Mouse (Mus musculus) layer of hippocampus, postnatal 25 days (tissue): ENCODE measurements at regions not wholly inside any gene's neighbourhood (a gene's known extent, or its start where the extent isn't known, plus 50 kb on each side); places are given as distances from the start of the nearest gene placed in this dataset.

Source experiments
- DNase-seq, 2 experiments: peaks; one replicate each; pipeline ENCODE4 v3.0.0; 2022; ENCODE audit warnings: mixed read lengths in 2 of 2, low spot score in 1 of 2; ENCODE audit errors: extremely low spot score in 1 of 2

GRCm38 (mm10) chr12:79890887-79891286 is 221.9 kb downstream of the Zfp36l1 start:
- DNase-seq = no peak

DNA sequence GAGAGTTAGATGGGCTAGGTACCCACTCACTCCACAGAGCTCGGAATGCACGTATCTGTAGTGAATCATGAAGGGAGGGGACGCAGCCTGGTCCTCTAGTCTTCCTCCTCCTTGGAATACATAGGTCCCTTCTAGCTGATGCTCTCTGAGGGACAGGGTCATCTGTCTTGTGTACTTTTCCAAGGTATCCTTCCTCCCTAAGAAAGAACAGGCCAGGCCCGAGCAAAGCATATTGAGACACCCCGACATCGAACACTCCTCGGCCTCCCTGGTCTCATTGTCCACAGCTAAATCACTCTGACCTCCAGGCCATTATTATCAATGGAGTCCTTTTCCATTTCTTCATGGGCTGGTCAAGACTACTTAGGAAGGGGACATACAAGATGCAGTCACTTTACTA is 222.5 kb downstream of the Zfp36l1 start:
- no peak for DNase-seq

DNA sequence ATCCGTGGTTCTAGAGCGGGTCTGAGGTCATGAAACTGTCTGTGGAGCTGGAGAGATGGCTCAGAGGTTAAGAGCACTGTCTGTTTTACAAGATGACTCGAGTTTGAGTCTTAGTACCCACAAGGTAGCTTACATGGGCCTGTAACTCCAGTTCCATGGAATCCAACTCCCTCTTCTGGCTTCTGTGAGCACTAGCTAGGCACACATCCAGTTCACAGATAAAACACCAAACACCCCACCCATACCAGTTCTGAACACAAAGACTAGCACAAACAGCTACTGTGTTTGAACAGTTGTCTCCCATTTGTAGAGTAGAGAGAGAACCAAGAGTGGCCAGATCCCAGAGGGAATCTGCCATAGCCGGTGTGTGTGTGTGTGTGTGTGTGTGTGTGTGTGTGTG is 224.0 kb downstream of the Zfp36l1 start:
- no peak for DNase-seq

- no peak for DNase-seq
Observed at GRCm38 (mm10) chr12:79888086-79888485, 224.7 kb downstream of the Zfp36l1 start.

GRCm38 (mm10) chr12:79887225-79887886 is 225.5 kb downstream of the Zfp36l1 start:
- DNase-seq = no peak

GRCm38 (mm10) chr12:79886494-79886893 is 226.3 kb downstream of the Zfp36l1 start:
- no peak for DNase-seq

GRCm38 (mm10) chr12:79885286-79885685 is 227.5 kb downstream of the Zfp36l1 start:
- no peak for DNase-seq

DNA sequence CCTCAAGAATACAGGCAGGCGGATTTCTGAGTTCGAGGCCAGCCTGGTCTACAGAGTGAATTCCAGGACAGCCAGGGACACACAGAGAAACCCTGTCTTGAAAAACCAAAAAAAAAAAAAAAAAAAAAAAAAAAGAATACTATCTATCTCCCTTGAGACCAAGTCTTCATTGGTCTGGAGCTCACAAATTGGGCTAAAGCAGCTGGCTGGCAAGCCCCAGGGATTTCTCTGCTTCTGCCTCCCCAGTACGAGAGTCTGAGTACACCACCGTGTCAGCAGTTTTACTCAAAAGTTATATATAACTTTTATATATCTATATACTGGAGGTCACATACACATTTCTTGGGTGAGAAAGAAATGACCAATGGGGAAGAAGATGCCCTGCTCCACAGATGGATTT is 229.2 kb downstream of the Zfp36l1 start:
- DNase-seq = no peak

DNA sequence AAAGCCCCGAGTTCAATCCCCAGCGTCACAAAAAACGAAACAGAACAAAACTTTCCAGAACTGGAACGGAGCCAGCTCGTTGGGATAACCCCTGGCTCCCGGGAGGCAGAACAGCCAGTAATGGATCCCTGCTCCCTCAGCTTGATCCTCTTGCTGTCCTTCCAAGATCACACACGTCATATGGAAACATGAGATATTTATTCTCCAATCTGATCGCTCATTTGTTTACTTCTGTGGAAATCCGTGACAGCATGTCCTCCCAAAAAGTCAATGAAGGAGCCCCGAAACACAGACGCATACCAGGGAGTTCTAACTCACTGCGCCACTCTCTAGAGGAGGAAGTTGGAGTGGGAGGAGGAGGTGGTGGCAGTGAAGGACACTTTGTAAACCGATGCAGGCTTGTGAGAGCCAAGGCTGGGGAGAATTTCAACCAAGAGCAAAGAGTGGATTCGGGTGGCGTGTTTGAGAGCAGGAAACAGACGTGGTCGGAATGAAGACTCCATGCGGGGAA is 232.0 kb downstream of the Zfp36l1 start:
- DNase-seq = no peak

GRCm38 (mm10) chr12:79880346-79880745 is 232.5 kb downstream of the Zfp36l1 start:
- no peak for DNase-seq

GRCm38 (mm10) chr12:79879918-79880273 is 232.9 kb downstream of the Zfp36l1 start:
- no peak for DNase-seq

- DNase-seq = no peak
Observed at GRCm38 (mm10) chr12:79879093-79879917, 233.5 kb downstream of the Zfp36l1 start.

DNA sequence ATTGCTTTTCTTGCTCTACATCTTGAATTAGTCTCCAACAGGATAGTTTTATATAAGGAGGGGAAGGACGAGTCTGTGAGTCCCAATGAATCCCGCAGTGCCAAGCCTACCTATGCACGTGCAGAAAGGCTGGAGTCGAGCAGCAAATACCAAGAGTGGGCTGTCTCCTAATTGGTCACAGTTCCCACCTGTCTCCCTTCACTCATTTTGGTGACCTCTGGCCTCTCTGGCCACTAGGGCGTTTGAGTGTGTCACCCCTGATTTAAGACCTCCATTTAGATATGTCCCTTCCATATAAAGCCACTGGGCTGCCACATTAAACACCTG is 234.1 kb downstream of the Zfp36l1 start:
- DNase-seq = no peak

GRCm38 (mm10) chr12:79878163-79878562 is 234.7 kb downstream of the Zfp36l1 start:
- DNase-seq = no peak

DNA sequence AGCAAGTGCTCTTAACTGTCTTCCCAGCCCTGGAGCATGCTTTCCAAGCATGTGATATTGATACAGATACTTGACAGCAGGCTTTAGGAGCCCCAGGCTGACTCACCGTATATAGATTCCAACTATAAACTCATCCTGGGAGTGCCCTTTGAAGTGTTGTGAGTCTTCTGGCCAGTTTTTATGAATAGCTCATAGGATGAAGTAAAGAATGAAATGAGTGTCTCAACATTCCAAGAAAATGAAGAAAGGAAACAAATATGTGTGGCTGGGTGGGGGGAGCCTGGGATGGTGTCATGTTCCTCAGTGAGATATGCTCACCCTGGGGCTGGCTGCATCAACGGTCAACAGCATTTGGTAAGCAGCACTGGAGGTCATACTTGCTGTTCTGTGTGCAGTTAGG is 238.5 kb downstream of the Zfp36l1 start:
- DNase-seq = no peak

DNA sequence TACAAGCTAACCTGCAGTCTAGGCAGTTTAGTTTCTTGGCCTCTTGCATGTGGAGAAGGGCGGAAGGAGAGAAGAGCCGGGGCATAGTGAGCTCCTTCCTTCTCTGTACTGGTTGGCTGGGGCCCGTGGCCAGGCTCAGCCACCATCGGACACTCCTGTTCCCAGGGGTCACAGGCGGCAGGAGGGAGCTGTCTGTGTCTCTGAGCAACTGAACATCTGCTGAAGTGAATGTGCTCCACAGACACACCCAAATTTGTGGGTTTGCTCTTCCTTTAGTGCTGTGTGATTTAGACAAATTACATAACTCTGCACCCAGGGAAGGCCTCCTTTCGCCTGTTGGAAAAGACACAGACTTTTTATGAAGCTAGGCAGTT is 247.6 kb downstream of the Zfp36l1 start:
- no peak for DNase-seq

DNA sequence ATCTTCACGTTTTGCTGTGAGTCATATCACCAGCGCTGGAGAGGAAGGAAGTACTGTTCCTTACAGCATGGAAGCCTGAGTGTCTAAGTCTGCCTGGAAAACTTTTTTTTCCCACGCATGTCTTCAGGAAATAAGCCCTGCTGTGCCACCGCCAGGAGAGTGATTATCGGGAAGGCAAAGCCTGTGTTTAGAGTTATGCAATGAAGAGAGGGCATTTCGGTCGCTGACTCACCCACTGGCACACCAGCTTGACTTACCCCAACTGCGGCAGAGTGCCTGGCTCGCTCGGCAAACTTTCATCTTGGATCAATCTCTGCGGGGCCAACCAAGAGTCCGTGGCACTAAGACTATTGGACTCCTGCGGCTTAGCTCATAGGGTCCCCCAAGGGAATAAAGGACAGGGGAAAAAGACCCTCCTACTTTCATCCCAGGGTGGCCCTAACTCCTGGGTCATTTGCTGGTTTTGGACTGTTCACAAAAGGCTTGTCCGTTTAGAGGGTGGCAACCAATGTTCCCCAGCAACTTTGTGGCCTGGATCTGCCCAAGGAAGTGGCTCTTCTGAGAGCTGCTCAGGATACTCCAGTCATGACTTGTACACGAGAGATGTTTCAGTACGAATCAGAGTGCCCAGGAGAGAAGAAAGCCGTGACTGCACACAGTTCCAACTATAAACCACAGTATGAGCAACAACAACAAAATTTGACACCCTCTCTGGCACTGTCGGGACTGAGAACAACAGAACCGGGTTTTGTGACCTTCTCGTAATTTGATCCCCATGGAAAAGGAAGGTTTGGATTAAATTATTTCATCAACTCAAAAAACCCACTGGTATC is 248.3 kb downstream of the Zfp36l1 start:
- no peak for DNase-seq
